Mouse (Mus musculus): Measurements from ENCODE around the gene Zswim8. TPM values are rescaled to one million over a fixed set of nuclear protein-coding genes. Genes with fewer than 3 reads are reported as not detected.
A peak's percentile ranks its signal among the peaks of the same experiment; 100 is the strongest.

Gene Zswim8
- total RNA-seq, 2 experiments from 2014 or later: 154 to 187 TPM

DNA sequence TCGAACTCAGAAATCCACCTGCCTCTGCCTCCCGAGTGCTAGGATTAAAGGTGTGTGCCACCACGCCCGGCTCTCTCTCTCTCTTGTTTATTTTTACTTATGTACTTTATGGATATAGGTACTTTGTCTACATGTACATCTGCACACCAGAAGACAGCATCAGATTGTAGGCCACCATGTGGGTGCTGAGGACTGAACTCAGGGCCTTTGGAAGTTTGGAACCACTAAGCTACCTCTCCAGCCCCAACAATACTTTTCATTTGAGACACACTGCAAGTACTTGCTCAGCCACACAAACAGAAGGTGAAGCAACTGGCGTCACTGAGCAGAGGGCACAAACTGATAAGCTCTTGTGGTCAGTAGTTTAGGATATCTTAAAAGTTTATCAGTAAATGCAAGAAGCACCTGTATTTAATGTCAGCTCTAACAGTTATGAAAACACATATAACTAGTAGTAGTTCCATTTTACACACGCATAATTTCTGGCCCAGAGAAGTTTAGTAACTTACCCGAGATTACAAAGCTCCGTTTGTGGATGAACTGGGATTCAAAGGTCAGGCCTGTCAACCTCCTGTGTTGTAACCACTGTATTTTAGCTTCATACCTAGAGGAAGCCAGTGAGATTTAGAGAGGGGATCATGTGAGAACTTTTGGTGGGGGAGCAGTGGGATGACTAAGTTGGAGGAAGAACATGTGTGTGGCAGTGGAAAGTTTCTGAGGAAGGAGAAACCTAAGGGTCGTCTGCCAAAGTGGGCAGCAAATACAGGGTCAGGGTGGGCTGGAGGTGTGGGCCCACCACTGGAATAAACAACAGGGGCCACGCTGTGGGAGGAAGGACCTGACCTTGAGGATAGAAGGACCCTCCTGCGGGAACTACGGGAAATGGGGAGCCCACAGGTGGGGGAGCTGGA lies 25.9 kb downstream of the Zswim8 start:
- no peak for DNase-seq

- peak; percentile 87 to 88 for DNase-seq
Measured at GRCm38 (mm10) chr14:20733952-20734774, 26.8 kb downstream of the Zswim8 start, which contains the start of gene Ndst2. Gene Ndst2 (minus strand): TSS chr14:20734562.

DNA sequence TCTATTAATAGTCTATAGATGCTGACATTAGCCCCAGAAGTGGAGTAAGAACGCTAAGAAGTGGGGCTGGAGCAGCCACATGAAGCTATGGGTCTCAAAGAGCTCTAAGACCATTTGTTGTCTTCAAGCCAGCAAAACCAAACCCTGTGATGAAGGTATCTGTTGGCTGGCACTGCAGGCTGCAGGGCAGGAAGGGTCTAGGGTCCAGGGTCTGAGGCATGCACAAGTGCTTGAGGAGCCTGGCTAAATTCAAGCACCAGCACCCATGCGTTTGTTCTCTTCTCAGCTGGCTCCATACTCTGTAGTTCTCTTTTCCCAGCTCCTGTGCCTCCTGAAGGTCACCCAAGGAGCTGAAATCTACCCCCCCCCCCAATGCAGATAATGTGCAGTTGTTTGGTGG lies 27.7 kb downstream of the Zswim8 start:
- DNase-seq: no peak

DNA sequence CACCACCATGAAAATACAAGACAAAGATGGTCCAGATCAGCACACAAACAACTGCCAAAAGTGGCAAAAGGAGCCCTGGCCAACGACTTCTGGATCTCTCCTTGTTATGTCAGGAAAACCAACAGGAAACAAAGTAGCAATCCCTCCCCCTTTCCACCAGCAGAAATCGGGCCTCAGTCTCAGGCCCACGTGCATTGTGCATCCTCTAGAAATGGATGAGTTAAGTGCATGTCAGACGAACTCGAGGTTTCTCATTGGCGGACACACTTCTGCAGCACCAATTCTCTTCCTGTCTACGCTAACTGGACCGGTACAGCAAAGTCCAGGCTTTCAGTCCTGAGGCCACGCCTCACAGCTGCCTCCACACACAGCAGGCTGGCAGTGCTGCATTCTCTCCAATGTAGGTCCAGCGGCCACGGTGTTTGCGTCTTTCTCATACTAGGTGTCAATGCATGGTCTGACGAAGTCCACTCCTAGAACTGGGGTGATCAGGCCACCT lies 28.6 kb downstream of the Zswim8 start:
- no peak for DNase-seq

- DNase-seq: no peak
Measured at GRCm38 (mm10) chr14:20737306-20737705, 30.0 kb downstream of the Zswim8 start.

DNA sequence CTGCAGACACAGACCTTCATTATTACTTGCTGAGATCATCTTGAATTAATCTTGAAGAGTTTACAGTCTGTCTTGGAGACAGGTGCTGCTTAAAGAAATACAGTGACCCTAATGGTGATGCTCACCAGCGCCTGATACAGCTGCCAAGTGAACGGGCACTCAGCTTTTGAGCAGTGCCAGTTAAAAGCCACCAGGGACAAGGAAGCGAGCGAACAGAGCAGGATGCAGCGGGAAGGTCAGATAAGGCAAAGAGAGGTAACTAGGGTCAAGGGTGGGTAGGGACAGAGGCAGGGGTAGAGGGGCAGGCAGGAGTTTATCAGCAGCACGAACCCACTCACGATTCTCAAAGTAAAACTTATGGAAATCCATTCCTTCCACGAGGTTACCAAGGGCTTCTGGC lies 31.2 kb downstream of the Zswim8 start:
- DNase-seq: no peak

- DNase-seq: no peak
Measured at GRCm38 (mm10) chr14:20741301-20741700, 33.9 kb downstream of the Zswim8 start.

GRCm38 (mm10) chr14:20743614-20744013 lies 36.3 kb downstream of the Zswim8 start:
- no peak for DNase-seq

DNA sequence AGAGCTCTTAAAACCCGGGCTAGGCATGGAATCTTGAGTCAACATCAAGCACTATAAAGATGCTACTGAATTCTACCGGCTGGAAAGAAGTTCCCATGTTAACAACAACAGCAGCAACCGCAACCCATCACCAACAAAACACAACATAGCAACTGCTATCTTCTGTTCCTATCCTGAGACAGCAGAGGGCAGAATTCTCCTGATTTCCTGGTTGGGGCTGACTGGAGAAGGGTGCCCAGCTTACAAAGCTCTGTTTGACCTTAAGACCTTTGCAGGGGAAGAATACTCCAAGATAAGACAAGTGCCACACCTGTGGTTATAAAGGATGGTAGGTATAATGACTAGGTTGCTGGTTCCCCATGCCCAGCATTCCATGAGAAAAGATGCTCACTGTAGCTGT lies 39.6 kb downstream of the Zswim8 start:
- DNase-seq: no peak

GRCm38 (mm10) chr14:20748388-20748787 lies 41.0 kb downstream of the Zswim8 start:
- DNase-seq: no peak

GRCm38 (mm10) chr14:20749494-20750051 lies 42.2 kb downstream of the Zswim8 start:
- no peak for DNase-seq

- DNase-seq: no peak
Measured at GRCm38 (mm10) chr14:20750503-20750902, 43.2 kb downstream of the Zswim8 start.

DNA sequence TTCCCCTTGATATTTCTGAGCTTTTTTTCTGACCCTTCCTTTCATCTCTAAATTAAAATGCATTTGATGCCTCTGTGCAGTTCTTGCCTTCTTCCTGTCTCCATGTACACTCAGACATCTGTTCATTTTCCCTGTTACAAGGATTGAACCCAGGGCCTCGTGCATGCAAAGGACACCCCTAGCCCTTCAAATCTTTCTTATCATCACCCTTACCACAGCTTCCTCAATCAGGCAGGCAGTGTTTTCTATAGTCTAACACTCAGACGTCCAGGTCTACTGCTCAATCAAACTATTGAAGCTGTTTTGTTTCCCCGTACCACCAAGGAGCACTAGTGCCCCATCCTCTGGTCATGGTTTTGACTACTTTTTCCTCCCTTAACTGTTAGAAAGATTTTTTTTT lies 46.4 kb downstream of the Zswim8 start:
- DNase-seq: no peak

- no peak for DNase-seq
Measured at GRCm38 (mm10) chr14:20757370-20757907, 50.1 kb downstream of the Zswim8 start.

GRCm38 (mm10) chr14:20758768-20759435 lies 51.5 kb downstream of the Zswim8 start:
- no peak for DNase-seq

DNA sequence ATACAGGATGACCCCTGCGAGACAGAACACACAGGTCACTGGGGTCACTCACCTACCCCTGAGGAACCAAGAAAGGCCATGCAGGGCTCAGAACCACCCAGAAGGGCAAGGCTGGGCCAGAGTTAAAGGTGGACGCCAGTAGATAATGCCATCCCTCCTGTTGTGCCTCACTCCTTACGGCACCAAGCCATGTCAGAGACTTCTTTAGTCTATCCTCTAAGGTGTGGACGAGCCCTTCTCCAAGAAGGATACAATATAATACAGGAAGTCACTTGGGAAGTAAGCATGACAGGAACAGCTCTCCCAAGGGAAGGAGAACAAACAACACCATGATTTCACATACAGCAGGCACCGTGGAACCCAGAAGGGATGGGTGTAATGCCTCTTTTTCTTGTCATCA lies 57.6 kb downstream of the Zswim8 start:
- DNase-seq: no peak

- peak; percentile 81 to 86 for DNase-seq
Measured at GRCm38 (mm10) chr14:20765642-20766258, 58.4 kb downstream of the Zswim8 start.

GRCm38 (mm10) chr14:20767936-20768335 lies 60.6 kb downstream of the Zswim8 start:
- DNase-seq: no peak

DNA sequence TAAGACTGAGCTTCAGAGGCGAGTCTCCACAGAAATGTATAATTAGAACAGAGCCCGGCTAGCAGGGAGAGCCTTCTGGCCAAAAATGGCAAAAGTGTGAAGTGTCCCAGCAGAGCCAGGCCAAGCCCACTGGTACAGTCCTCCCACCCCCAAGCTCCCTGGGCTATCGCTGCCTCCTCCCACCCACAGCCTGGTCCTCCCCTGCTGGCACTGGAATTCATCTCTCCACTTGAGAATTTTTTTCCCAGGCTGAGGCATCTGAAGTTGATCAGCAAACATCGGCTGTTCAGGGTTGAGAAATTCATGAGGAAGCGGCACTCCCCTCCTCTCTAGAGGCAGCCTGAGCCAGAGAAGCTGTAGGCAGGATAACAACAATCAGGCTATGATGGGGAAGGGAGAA lies 61.2 kb downstream of the Zswim8 start:
- peak in 1 of 2 experiments; percentile 32 for DNase-seq

DNA sequence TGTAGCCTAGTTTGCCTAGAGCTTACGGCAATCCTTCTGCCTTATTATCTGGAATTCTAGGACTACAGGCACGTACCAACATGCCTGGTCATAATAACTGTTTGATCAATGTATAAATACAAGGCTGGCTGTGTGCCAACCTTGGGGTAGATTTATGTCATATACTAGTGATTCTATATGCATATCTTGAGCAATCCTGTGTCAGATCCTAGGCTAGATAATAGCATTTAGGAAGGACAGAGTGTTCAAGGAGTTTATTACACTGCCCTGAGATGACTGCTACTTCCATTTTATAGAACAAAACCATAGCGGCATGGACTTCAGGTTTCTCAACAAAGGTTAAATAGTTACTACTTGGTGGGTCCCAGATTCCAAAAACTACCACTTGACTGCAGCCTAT lies 64.6 kb downstream of the Zswim8 start:
- DNase-seq: no peak

DNA sequence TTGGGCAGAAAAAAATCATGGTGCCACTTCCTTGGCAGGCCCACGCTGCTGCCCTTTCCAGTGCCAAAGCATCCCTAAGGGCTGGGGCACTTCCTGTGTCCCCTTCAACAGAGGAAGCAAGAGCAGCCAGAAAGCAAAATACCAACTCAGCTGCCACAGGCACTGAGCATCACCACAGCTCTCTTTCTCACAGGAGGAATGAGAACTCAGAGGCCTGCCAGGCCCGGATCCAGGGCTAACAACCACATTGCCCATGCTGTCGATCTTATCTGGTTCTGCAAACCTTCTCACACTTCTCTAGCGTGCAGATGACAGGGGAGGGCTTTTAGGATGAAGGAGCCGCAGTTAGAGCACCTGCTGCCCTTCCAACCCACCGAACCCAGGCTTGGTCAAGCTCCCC lies 65.5 kb downstream of the Zswim8 start:
- no peak for DNase-seq

Data from layer of hippocampus, postnatal 36 days (tissue).